Mouse (Mus musculus): ENCODE measurements at regions not wholly inside any gene's neighbourhood (a gene's known extent, or its start where the extent isn't known, plus 50 kb on each side); places are given as distances from the start of the nearest gene placed in this dataset.

GRCm38 (mm10) chr9:61756801-61757342, 157.5 kb downstream of the Rplp1 start:
- no peak for DNase-seq

GRCm38 (mm10) chr9:61756224-61756800, 158.0 kb downstream of the Rplp1 start:
- DNase-seq: no peak

- no peak for DNase-seq
Measured at GRCm38 (mm10) chr9:61755311-61755710, 159.0 kb downstream of the Rplp1 start.

GRCm38 (mm10) chr9:61753795-61754194, 160.5 kb downstream of the Rplp1 start:
- no peak for DNase-seq

- DNase-seq: no peak
Measured at GRCm38 (mm10) chr9:61749201-61749600, 165.1 kb downstream of the Rplp1 start.

GRCm38 (mm10) chr9:61748416-61748815, 165.9 kb downstream of the Rplp1 start:
- DNase-seq: no peak

- DNase-seq: no peak
Measured at GRCm38 (mm10) chr9:61746401-61746800, 167.9 kb downstream of the Rplp1 start.

GRCm38 (mm10) chr9:61745301-61745801, 169.0 kb downstream of the Rplp1 start:
- DNase-seq: no peak

GRCm38 (mm10) chr9:61733540-61733939, 180.8 kb downstream of the Rplp1 start:
- DNase-seq: no peak

GRCm38 (mm10) chr9:61732747-61733146, 181.6 kb downstream of the Rplp1 start:
- DNase-seq: no peak

- DNase-seq: no peak
Measured at GRCm38 (mm10) chr9:61728115-61728514, 186.2 kb downstream of the Rplp1 start.

GRCm38 (mm10) chr9:61727651-61728050, 186.7 kb downstream of the Rplp1 start:
- no peak for DNase-seq

GRCm38 (mm10) chr9:61724070-61724469, 190.3 kb downstream of the Rplp1 start:
- no peak for DNase-seq

GRCm38 (mm10) chr9:61723021-61723581, 191.2 kb downstream of the Rplp1 start:
- peak; percentile 19 to 20 for DNase-seq

- DNase-seq: no peak
Measured at GRCm38 (mm10) chr9:61721851-61722250, 192.5 kb downstream of the Rplp1 start.

- DNase-seq: no peak
Measured at GRCm38 (mm10) chr9:61721071-61721470, 193.3 kb downstream of the Rplp1 start.

- no peak for DNase-seq
Measured at GRCm38 (mm10) chr9:61720206-61720605, 194.1 kb downstream of the Rplp1 start.

- DNase-seq: no peak
Measured at GRCm38 (mm10) chr9:61716751-61717150, 197.6 kb downstream of the Rplp1 start.

- DNase-seq: peak in 1 of 2 experiments; percentile 22
Measured at GRCm38 (mm10) chr9:61714331-61715035, 199.9 kb downstream of the Rplp1 start.

GRCm38 (mm10) chr9:61713806-61714205, 200.5 kb downstream of the Rplp1 start:
- no peak for DNase-seq

GRCm38 (mm10) chr9:61711296-61711695, 203.0 kb downstream of the Rplp1 start:
- no peak for DNase-seq

- DNase-seq: peak in 1 of 2 experiments; percentile 31
Measured at GRCm38 (mm10) chr9:61707875-61708274, 206.5 kb downstream of the Rplp1 start.

GRCm38 (mm10) chr9:61707296-61707695, 207.0 kb downstream of the Rplp1 start:
- no peak for DNase-seq

- no peak for DNase-seq
Measured at GRCm38 (mm10) chr9:61706263-61706755, 208.0 kb downstream of the Rplp1 start.

Data from lung, adult 18-20 months (tissue).